Mouse (Mus musculus) liver, embryonic 14.5 days (tissue): ENCODE measurements around the gene Lenep. TPM values are rescaled to one million over a fixed set of nuclear protein-coding genes. Genes with fewer than 3 reads are reported as not detected.

Experiments
- ATAC-seq: fragments of 200-750 bp; cut with Nextera tagmentation; 2 replicates; pipeline ENCODE4 v1.8.0; 2017; ENCODE audit warnings: moderate number of reproducible peaks, mild to moderate bottlenecking, moderate library complexity; ENCODE audit not compliant: insufficient read depth
- DNase-seq, 3 experiments: peaks; one replicate each; pipeline ENCODE4 v3.0.0-alpha.2; 2012 to 2013; ENCODE audit warnings: low read depth in 3 of 3, low spot score in 3 of 3
- H3K27ac ChIP-seq: fragments of 300-500 bp; sonication (generic); 2 replicates; pipeline ENCODE4 v1.5.1; 2014; ENCODE audit warnings: moderate library complexity, mild to moderate bottlenecking, control low read depth, inconsistent platforms
- H3K27me3 ChIP-seq: fragments of 300-500 bp; sonication (generic); 2 replicates; pipeline ENCODE4 v1.6.1; 2014; ENCODE audit warnings: mild to moderate bottlenecking, low read length, moderate library complexity; ENCODE audit not compliant: control insufficient read depth, insufficient read depth
- H3K36me3 ChIP-seq: fragments of 300-500 bp; sonication (generic); replicated peaks from 2 replicates; pipeline ENCODE4 v1.6.1; 2014; ENCODE audit warnings: low read depth; ENCODE audit not compliant: control insufficient read depth, insufficient read depth
- H3K4me1 ChIP-seq, 2 experiments: fragments of 200-500 bp in 1 of 2; fragments of 300-500 bp in 1 of 2; sonication (generic) in 1 of 2; replicated peaks; 2 replicates each; pipeline ENCODE4 v1.6.1; 2012 to 2014; ENCODE audit warnings: antibody characterized with exemption in 1 of 2, inconsistent platforms in 1 of 2, low read length in 1 of 2; ENCODE audit not compliant: control insufficient read depth in 2 of 2, insufficient read depth in 2 of 2
- H3K4me2 ChIP-seq: fragments of 300-500 bp; sonication (generic); 2 replicates; pipeline ENCODE4 v1.6.1; 2014; ENCODE audit warnings: low read depth, mild to moderate bottlenecking, control low read depth, moderate library complexity
- H3K4me3 ChIP-seq, 2 experiments: fragments of 200-500 bp in 1 of 2; fragments of 300-500 bp in 1 of 2; sonication (generic) in 1 of 2; 2 replicates each; pipeline ENCODE4 v1.5.1; 2012 to 2014; ENCODE audit warnings: low read depth in 2 of 2, low read length in 2 of 2, mild to moderate bottlenecking in 2 of 2, control low read depth in 1 of 2, inconsistent platforms in 1 of 2, moderate library complexity in 1 of 2; ENCODE audit not compliant: insufficient read depth in 1 of 2
- H3K9ac ChIP-seq: fragments of 300-500 bp; sonication (generic); replicated peaks from 2 replicates; pipeline ENCODE4 v1.6.1; 2014; ENCODE audit warnings: mild to moderate bottlenecking, control low read depth, moderate library complexity
- H3K9me3 ChIP-seq: fragments of 300-500 bp; sonication (generic); 2 replicates; pipeline ENCODE4 v1.6.1; 2016; ENCODE audit warnings: low read length, mixed read lengths; ENCODE audit not compliant: control insufficient read depth
- CTCF ChIP-seq: IDR thresholded peaks from 2 replicates; pipeline ENCODE4 v1.5.1; 2016; ENCODE audit warnings: antibody characterized with exemption, low read depth, control low read depth
- EP300 ChIP-seq: IDR thresholded peaks from 2 replicates; pipeline ENCODE4 v1.6.1; 2016; ENCODE audit warnings: antibody characterized with exemption, low read depth
- WGBS: fragments of 180-500 bp; shearing (Covaris S2); extraction: QIAGEN DNeasy Blood & Tissue Kit; methylation state at CpG from one replicate; pipeline ENCODE4 v1.1.7; 2014; ENCODE audit not compliant: insufficient replicate concordance; 5-methylcytosine and 5-hydroxymethylcytosine counted together
- polyA plus RNA-seq, 2 experiments: library from polyadenylated mRNA; depleted of rRNA in 1 of 2; stranded (reverse) in 1 of 2; unstranded in 1 of 2; fragments of >200 nt; fragmentation: Nextera tagmentation in 1 of 2; extraction: Ambion mirVana in 1 of 2; gene quantifications; 2 replicates each; pipeline versions ENCODE4 v1.2.1 to v1.2.3; 2012 to 2014

Lenep gene
- polyA plus RNA-seq, 2 experiments = 0.76 TPM; not detected in 1

GRCm38 (mm10) chr3:89437269-89437668 lies 34.7 kb upstream of the Lenep start:
- ATAC-seq (no peak), DNase-seq (no peak)
- Histone ChIP-seq H3K27ac (no peak overlapping the region), H3K4me2 (peak overlapping the region; percentile 79), H3K9ac (peak overlapping the region; percentile 63), H3K4me3 (peak overlapping the region; percentile 34 to 59; a peak in 3 of 4 replicates), H3K36me3 (peaks cover 10% of the 10 kb centered on the region), H3K9me3 (no peaks in the 10 kb centered on the region), H3K27me3 (no peaks in the 10 kb centered on the region), H3K4me1 (peaks cover 4 to 17% of the 10 kb centered on the region in 2 experiments)
- 19% methylated on average over 5 of the region's 5 CpGs for WGBS
- TF ChIP-seq EP300 (no peak), CTCF (no peak)

- peaks cover 4 to 17% of the 10 kb centered on the region in 2 experiments for H3K4me1 ChIP-seq
Observed at GRCm38 (mm10) chr3:89436176-89437113, 33.9 kb upstream of the Lenep start, which contains the start of gene Pbxip1. TSS of gene Pbxip1 (plus strand) at chr3:89436706.

GRCm38 (mm10) chr3:89435041-89435440 lies 32.4 kb upstream of the Lenep start:
- Histone ChIP-seq H3K27ac (no peak overlapping the region), H3K4me1 (peaks cover 10 to 23% of the 10 kb centered on the region in 2 experiments), H3K4me3 (no peak overlapping the region), H3K9ac (no peak overlapping the region), H3K27me3 (no peaks in the 10 kb centered on the region), H3K36me3 (peaks cover 12% of the 10 kb centered on the region), H3K4me2 (no peak overlapping the region), H3K9me3 (no peaks in the 10 kb centered on the region)
- no peak for TF ChIP-seq CTCF
- no peak for TF ChIP-seq EP300
- ATAC-seq (no peak), DNase-seq (no peak)
- WGBS = 85% methylated on average over 7 of the region's 7 CpGs

More at GRCm38 (mm10) chr3:89436176-89437113, 33.9 kb upstream of the Lenep start, which contains the start of gene Pbxip1:
- 3% methylated on average over 16 of the region's 16 CpGs for WGBS
- H3K27ac ChIP-seq = no peak within 1 kb of the TSS
- H3K4me3 ChIP-seq = peak within 1 kb of the TSS; percentile 59 to 85
- H3K9me3 ChIP-seq = no peaks in the 10 kb centered on the region
- TF ChIP-seq CTCF (no peak), EP300 (no peak)
- H3K9ac ChIP-seq = peak within 1 kb of the TSS; percentile 63
- DNase-seq = peak; percentile 60 to 67 (median 65)
- peaks cover 12% of the 10 kb centered on the region for H3K36me3 ChIP-seq
- no peaks in the 10 kb centered on the region for H3K27me3 ChIP-seq
- H3K4me2 ChIP-seq = peak within 1 kb of the TSS; percentile 79
- peak; percentile 79 for ATAC-seq

- no peak for TF ChIP-seq CTCF
- Histone ChIP-seq H3K27ac (no peak overlapping the region), H3K4me1 (peaks cover 10 to 23% of the 10 kb centered on the region in 2 experiments), H3K4me3 (no peak overlapping the region), H3K36me3 (peaks cover 12% of the 10 kb centered on the region), H3K27me3 (no peaks in the 10 kb centered on the region), H3K9ac (no peak overlapping the region), H3K4me2 (no peak overlapping the region), H3K9me3 (no peaks in the 10 kb centered on the region)
- no peak for ATAC-seq
- DNase-seq = no peak
- 81% methylated on average over 11 of the region's 11 CpGs for WGBS
Observed at GRCm38 (mm10) chr3:89434532-89434931, 31.9 kb upstream of the Lenep start.

GRCm38 (mm10) chr3:89432606-89433005 lies 30.0 kb upstream of the Lenep start:
- no peak for ATAC-seq
- Histone ChIP-seq H3K36me3 (peaks cover 21% of the 10 kb centered on the region), H3K4me3 (no peak overlapping the region), H3K27me3 (no peaks in the 10 kb centered on the region), H3K4me2 (no peak overlapping the region), H3K4me1 (peaks cover 10 to 18% of the 10 kb centered on the region in 2 experiments), H3K9ac (no peak overlapping the region), H3K9me3 (no peaks in the 10 kb centered on the region), H3K27ac (no peak overlapping the region)
- 84% methylated on average over 8 of the region's 8 CpGs for WGBS
- DNase-seq = no peak
- TF ChIP-seq EP300 (no peak), CTCF (no peak)
